Mouse (Mus musculus): Measurements from ENCODE around the gene Il17ra.

Il17ra gene

GRCm38 (mm10) chr6:120472455-120473140, 9.6 kb downstream of the Il17ra start:
- DNase-seq: no peak

- DNase-seq: no peak
Measured at GRCm38 (mm10) chr6:120473427-120473826, 10.4 kb downstream of the Il17ra start.

- DNase-seq: no peak
Measured at GRCm38 (mm10) chr6:120475288-120475687, 12.2 kb downstream of the Il17ra start.

- no peak for DNase-seq
Measured at GRCm38 (mm10) chr6:120479302-120479701, 16.3 kb downstream of the Il17ra start.

GRCm38 (mm10) chr6:120480361-120480760, 17.3 kb downstream of the Il17ra start:
- no peak for DNase-seq

- DNase-seq: no peak
Measured at GRCm38 (mm10) chr6:120481538-120481937, 18.5 kb downstream of the Il17ra start.

- DNase-seq: no peak
Measured at GRCm38 (mm10) chr6:120482021-120482420, 19.0 kb downstream of the Il17ra start.

- DNase-seq: no peak
Measured at GRCm38 (mm10) chr6:120482756-120483155, 19.7 kb downstream of the Il17ra start.

GRCm38 (mm10) chr6:120483211-120483626, 20.2 kb downstream of the Il17ra start:
- DNase-seq: peak in 1 of 2 experiments; percentile 55

- no peak for DNase-seq
Measured at GRCm38 (mm10) chr6:120485038-120485437, 22.0 kb downstream of the Il17ra start.

GRCm38 (mm10) chr6:120486051-120486510, 23.0 kb downstream of the Il17ra start:
- peak; percentile 67 to 78 for DNase-seq

GRCm38 (mm10) chr6:120488647-120489046, 25.6 kb downstream of the Il17ra start:
- no peak for DNase-seq

- DNase-seq: no peak
Measured at GRCm38 (mm10) chr6:120489461-120489860, 26.4 kb downstream of the Il17ra start.

- no peak for DNase-seq
Measured at GRCm38 (mm10) chr6:120491064-120491463, 28.0 kb downstream of the Il17ra start.

GRCm38 (mm10) chr6:120491862-120492498, 28.9 kb downstream of the Il17ra start:
- no peak for DNase-seq

- DNase-seq: no peak
Measured at GRCm38 (mm10) chr6:120492499-120493373, 29.7 kb downstream of the Il17ra start.

- DNase-seq: no peak
Measured at GRCm38 (mm10) chr6:120493374-120494181, 30.5 kb downstream of the Il17ra start, which contains the start of gene Tmem121b. Gene Tmem121b, minus strand, starts transcription at chr6:120493807.

- DNase-seq: no peak
Measured at GRCm38 (mm10) chr6:120496544-120496943, 33.5 kb downstream of the Il17ra start.

- no peak for DNase-seq
Measured at GRCm38 (mm10) chr6:120504051-120504450, 41.0 kb downstream of the Il17ra start.

- no peak for DNase-seq
Measured at GRCm38 (mm10) chr6:120505531-120505930, 42.5 kb downstream of the Il17ra start.

GRCm38 (mm10) chr6:120508645-120509044, 45.6 kb downstream of the Il17ra start:
- no peak for DNase-seq

- DNase-seq: no peak
Measured at GRCm38 (mm10) chr6:120509975-120510374, 46.9 kb downstream of the Il17ra start.

Data from thymus, adult 18-20 months (tissue).